Mouse (Mus musculus) hindbrain, embryonic 11.5 days (tissue): Measurements from ENCODE around the gene Slc6a8. TPM values are rescaled to one million over a fixed set of nuclear protein-coding genes. Genes with fewer than 3 reads are reported as not detected.
A peak's percentile ranks its signal among the peaks of the same experiment; 100 is the strongest.

ENCODE experiments used
- ATAC-seq: fragments of 200-750 bp; cut with Nextera tagmentation; 2 replicates; pipeline ENCODE4 v1.8.0; 2017; ENCODE audit warnings: mild to moderate bottlenecking, moderate TSS enrichment, moderate library complexity; ENCODE audit not compliant: low FRiP score
- DNase-seq: peaks from one replicate; pipeline ENCODE4 v3.0.0-alpha.2; 2015; ENCODE audit warnings: low spot score
- H3K27ac ChIP-seq: fragments of 300-500 bp; sonication (generic); 2 replicates; pipeline ENCODE4 v1.5.1; 2014; ENCODE audit warnings: mild to moderate bottlenecking, low read depth, low read length
- H3K27me3 ChIP-seq: fragments of 300-500 bp; sonication (generic); 2 replicates; pipeline ENCODE4 v1.6.1; 2014; ENCODE audit warnings: mild to moderate bottlenecking, low read length, moderate library complexity, mixed read lengths; ENCODE audit not compliant: control insufficient read depth, insufficient read depth
- H3K36me3 ChIP-seq: fragments of 300-500 bp; sonication (generic); 2 replicates; pipeline ENCODE4 v1.6.1; 2014; ENCODE audit warnings: mild to moderate bottlenecking, low read length, moderate library complexity, mixed read lengths; ENCODE audit not compliant: control insufficient read depth, insufficient read depth
- H3K4me1 ChIP-seq: fragments of 300-500 bp; sonication (generic); replicated peaks from 2 replicates; pipeline ENCODE4 v1.6.1; 2014; ENCODE audit warnings: low read length, mixed read lengths; ENCODE audit not compliant: control insufficient read depth, insufficient read depth
- H3K4me2 ChIP-seq: fragments of 300-500 bp; sonication (generic); replicated peaks from 2 replicates; pipeline ENCODE4 v1.6.1; 2014; ENCODE audit warnings: mild to moderate bottlenecking, low read depth, low read length
- H3K4me3 ChIP-seq: fragments of 300-500 bp; sonication (generic); 2 replicates; pipeline ENCODE4 v1.5.1; 2014; ENCODE audit warnings: low read depth, low read length
- H3K9ac ChIP-seq: fragments of 300-500 bp; sonication (generic); 2 replicates; pipeline ENCODE4 v1.6.1; 2014; ENCODE audit warnings: low read depth, low read length
- H3K9me3 ChIP-seq: fragments of 300-500 bp; sonication (generic); 2 replicates; pipeline ENCODE4 v1.6.1; 2016; ENCODE audit warnings: low read length; ENCODE audit not compliant: control insufficient read depth
- WGBS: fragments of 180-500 bp; shearing (Covaris S2); extraction: QIAGEN DNeasy Blood & Tissue Kit; methylation state at CpG from one replicate; pipeline ENCODE4 v1.1.7; 2014; 5-methylcytosine and 5-hydroxymethylcytosine counted together
- polyA plus RNA-seq: library from polyadenylated mRNA; unstranded; fragments of >200 nt; fragmentation: Nextera tagmentation; extraction: Ambion mirVana; gene quantifications from 2 replicates; pipeline ENCODE4 v1.2.1, GENCODE M21; 2014

Gene Slc6a8
- polyA plus RNA-seq: 6.0 and 7.8 TPM in 2 replicates

DNA sequence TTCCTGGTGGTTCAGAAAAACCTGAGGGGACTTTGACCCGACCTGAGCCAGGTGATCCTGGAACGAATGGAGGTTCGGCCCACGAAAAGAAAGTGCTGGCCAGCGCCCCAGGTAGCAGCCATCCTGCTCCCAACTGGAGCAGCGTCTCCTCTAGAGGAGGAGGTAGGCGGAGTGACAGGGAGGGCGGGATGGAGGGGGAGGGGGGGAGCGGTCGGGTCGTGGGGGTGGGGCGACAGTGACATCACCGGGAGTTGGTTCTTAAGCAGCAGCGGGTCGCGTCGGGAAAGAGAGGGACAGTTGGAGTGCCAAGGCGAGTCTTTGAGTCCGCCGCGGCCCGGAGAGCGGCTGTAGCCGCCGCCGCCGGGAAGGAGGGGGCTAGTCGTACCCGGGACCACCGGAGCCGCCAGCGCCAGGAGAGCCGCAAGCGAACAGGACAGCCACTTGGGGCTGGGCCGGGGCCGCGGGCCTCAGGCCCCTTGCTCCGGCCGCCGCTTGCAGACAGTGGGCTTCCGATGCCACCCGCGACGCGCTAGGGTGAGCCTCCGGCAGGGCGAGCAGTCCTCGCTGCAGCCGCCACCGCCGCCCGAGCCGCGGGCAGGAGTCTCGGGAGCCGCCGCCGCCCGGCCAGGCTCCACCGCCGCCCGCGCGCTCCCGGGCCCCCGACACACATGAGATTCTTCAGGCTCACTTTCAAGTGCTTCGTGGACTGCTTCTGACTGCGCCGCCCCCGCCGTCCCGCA, at the start of gene Slc6a8:
Gene Slc6a8 (plus strand): TSS at position 272 of the 740 bp plus-strand sequence.
- Histone ChIP-seq H3K4me3 (peak within 1 kb of the TSS; percentile 57), H3K4me2 (peak within 1 kb of the TSS; percentile 76), H3K4me1 (no peaks in the 10 kb centered on the region; the same call in 1 of the 2 replicates), H3K27ac (no peak within 1 kb of the TSS), H3K9ac (peak within 1 kb of the TSS; percentile 73), H3K36me3 (no peaks in the 10 kb centered on the region), H3K27me3 (no peaks in the 10 kb centered on the region; the same call in 1 of the 2 replicates), H3K9me3 (no peaks in the 10 kb centered on the region)
- 18% methylated on average over 5 of the region's 72 CpGs for WGBS
- ATAC-seq: peak; percentile 78
- DNase-seq: peak; percentile 71

- Histone ChIP-seq H3K4me2 (no peak overlapping the region), H3K27me3 (no peaks in the 10 kb centered on the region), H3K4me3 (no peak overlapping the region), H3K4me1 (no peaks in the 10 kb centered on the region), H3K9ac (no peak overlapping the region), H3K27ac (no peak overlapping the region), H3K9me3 (no peaks in the 10 kb centered on the region), H3K36me3 (no peaks in the 10 kb centered on the region)
- no peak for ATAC-seq
- DNase-seq: no peak
Observed at GRCm38 (mm10) chrX:73626981-73627380, 46.0 kb upstream of the Slc6a8 start.

DNA sequence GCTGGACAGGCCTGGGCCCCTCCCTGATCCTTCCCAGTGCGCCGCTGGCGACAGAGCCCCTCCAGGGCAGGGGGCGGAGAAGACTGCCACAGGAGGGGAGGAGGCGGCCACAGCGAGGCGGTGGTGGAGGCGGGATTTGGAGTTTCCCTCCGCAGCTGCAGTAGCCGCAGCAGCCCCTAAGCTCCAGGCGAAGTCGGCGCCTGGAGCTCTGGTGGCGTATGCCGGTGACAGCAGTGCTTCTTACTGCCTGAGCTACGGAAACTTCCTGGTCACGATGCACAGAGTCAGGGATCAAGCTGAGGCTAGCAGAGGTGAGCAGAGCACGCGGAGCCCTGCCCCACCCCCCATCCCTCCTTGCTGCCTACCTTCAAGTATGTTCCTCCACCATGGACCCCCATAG, 37.5 kb upstream of the Slc6a8 start:
- Histone ChIP-seq H3K27ac (no peak overlapping the region), H3K27me3 (peaks cover 36% of the 10 kb centered on the region), H3K4me3 (no peak overlapping the region), H3K4me2 (no peak overlapping the region; the same call in 1 of the 2 replicates), H3K9ac (no peak overlapping the region), H3K4me1 (no peaks in the 10 kb centered on the region; the same call in 1 of the 2 replicates), H3K9me3 (no peaks in the 10 kb centered on the region), H3K36me3 (no peaks in the 10 kb centered on the region)
- DNase-seq (peak; percentile 7), ATAC-seq (no peak)
- 12% methylated on average over 18 of the region's 19 CpGs for WGBS

DNA sequence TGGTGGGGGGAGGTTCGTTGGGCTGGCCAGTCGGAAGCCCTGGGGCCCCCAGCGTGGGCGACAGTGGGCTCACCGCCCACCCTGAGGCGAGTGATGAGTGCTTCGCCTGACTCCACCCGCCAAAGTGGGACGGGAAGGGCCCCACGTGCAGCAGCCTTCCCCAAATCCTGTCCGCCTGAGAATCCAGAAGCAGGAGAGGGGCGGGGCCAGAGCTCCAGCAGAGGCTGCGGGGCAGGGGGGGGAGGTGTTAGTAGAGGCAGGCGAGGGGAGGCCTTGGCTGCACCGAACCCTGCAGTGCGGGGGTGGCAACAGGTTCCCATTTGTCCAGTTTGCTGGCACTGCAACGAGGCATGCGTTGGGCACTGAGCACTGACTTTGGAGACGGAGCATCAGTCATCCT, 35.5 kb upstream of the Slc6a8 start:
- ATAC-seq (no peak), DNase-seq (peak; percentile 12)
- no peaks in the 10 kb centered on the region for H3K9me3 ChIP-seq
- no peaks in the 10 kb centered on the region; the same call in 1 of the 2 replicates for H3K4me1 ChIP-seq
- H3K9ac ChIP-seq: no peak overlapping the region
- 20% methylated on average over 13 of the region's 19 CpGs for WGBS
- no peak overlapping the region for H3K27ac ChIP-seq
- peak overlapping the region; percentile 23 for H3K4me3 ChIP-seq
- peaks cover 38% of the 10 kb centered on the region for H3K27me3 ChIP-seq
- H3K4me2 ChIP-seq: peak overlapping the region; percentile 34
- no peaks in the 10 kb centered on the region for H3K36me3 ChIP-seq

DNA sequence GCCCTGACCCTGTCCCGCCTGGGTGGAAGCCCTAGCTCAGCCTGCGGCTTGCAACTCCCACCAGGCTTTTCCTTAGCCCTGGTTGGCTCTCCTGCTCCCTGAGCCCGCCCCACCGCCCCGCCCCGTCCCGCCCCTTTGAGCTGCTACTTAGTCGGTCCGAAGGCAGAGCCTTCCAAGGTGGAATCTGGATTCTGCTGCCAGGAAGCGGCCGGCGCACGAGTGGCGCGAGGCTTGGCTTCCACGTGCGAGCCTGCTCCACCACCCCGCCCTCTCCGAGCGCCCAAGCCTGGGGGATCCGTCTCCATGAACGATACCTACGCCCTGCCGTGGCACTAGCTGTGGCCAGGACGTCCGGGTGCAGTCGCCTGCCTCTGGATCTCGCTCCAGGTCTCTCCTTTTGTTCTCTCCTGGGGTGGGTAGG, 33.7 kb upstream of the Slc6a8 start, which contains the start of gene Dusp9:
Gene Dusp9 (plus strand): TSS at position 165 of the 421 bp plus-strand sequence.
- DNase-seq: peak; percentile 62
- WGBS: 32% methylated on average over 19 of the region's 28 CpGs
- Histone ChIP-seq H3K4me1 (no peaks in the 10 kb centered on the region; the same call in 1 of the 2 replicates), H3K9me3 (no peaks in the 10 kb centered on the region), H3K4me2 (peak within 1 kb of the TSS; percentile 41), H3K9ac (no peak within 1 kb of the TSS), H3K27ac (no peak within 1 kb of the TSS), H3K36me3 (no peaks in the 10 kb centered on the region), H3K27me3 (peaks cover 38% of the 10 kb centered on the region), H3K4me3 (peak within 1 kb of the TSS; percentile 25)
- peak; percentile 72 for ATAC-seq

DNA sequence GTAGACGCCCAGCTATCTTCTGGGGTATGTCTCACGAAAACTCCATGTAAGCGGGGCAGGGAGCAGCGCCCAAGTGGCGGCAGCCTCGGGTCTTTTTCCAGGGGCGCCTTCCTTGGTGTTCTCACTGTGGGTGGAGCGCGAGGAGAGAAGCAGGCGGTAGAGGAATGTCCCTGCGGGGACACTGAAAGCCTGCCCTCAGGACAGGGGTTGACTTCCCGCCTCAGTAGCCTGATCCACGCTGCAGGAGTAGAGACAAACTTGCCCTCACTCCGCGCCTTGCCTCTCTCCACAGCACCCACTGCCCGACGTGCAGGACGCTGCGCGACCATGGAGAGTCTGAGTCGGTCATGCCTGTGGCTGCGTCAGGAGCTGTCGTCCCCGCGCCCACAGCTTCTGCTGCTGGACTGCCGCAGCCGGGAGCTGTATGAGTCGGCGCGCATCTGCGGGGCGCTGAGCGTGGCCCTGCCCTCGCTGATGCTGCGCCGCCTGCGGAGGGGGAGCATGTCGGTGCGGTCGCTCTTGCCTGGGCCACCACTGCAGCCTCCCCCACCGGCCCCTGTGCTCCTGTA, 33.0 kb upstream of the Slc6a8 start:
- peaks cover 35% of the 10 kb centered on the region for H3K27me3 ChIP-seq
- H3K27ac ChIP-seq: no peak overlapping the region
- H3K9me3 ChIP-seq: no peaks in the 10 kb centered on the region
- DNase-seq: peak; percentile 39
- peak overlapping the region; percentile 25 for H3K4me3 ChIP-seq
- WGBS: 25% methylated on average over 37 of the region's 41 CpGs
- H3K4me2 ChIP-seq: peak overlapping the region; percentile 41
- H3K4me1 ChIP-seq: no peaks in the 10 kb centered on the region; the same call in 1 of the 2 replicates
- H3K9ac ChIP-seq: no peak overlapping the region
- H3K36me3 ChIP-seq: no peaks in the 10 kb centered on the region
- ATAC-seq: no peak

- Histone ChIP-seq H3K9me3 (no peaks in the 10 kb centered on the region), H3K27ac (no peak overlapping the region), H3K9ac (no peak overlapping the region), H3K4me1 (no peaks in the 10 kb centered on the region), H3K4me2 (no peak overlapping the region), H3K36me3 (no peaks in the 10 kb centered on the region), H3K4me3 (no peak overlapping the region), H3K27me3 (peaks cover 5% of the 10 kb centered on the region; the same call in 1 of the 2 replicates)
- no peak for DNase-seq
- no peak for ATAC-seq
- WGBS: 37% methylated on average over 4 of the region's 4 CpGs
Observed at GRCm38 (mm10) chrX:73645121-73645520, 27.8 kb upstream of the Slc6a8 start.

DNA sequence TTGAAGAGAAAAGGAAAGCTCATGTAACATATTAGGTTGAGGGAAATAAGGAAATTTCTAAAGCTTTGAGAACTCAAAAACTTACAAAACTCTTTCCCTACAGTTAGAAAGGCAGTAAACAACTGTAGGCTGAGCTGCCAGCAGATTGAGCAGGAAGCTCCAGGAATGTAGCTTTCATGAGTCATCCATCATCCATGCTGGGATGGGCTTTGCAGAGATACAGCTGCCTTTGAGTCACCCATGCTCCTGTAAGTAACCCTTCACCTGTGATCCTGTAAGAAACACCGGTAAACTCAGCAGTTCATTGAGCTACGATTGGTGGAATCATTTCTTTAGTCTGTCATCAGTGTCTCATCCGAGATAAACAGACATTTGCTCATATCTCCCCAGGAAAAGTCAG, 22.1 kb upstream of the Slc6a8 start:
- Histone ChIP-seq H3K4me3 (no peak overlapping the region), H3K36me3 (no peaks in the 10 kb centered on the region), H3K9me3 (no peaks in the 10 kb centered on the region), H3K4me2 (no peak overlapping the region), H3K27ac (no peak overlapping the region), H3K27me3 (no peaks in the 10 kb centered on the region), H3K4me1 (no peaks in the 10 kb centered on the region), H3K9ac (no peak overlapping the region)
- ATAC-seq: no peak
- DNase-seq: no peak
- WGBS: 85% methylated on average over 3 of the region's 3 CpGs
